Mouse (Mus musculus) liver, adult 2 months (tissue): ENCODE results near the gene Clcn2.

ENCODE experiments used
- CTCF ChIP-seq: fragments of 200-500 bp; IDR thresholded peaks from 2 replicates; pipeline ENCODE4 v1.5.1; 2011; ENCODE audit warnings: low read depth, low read length, control low read depth
- POLR2A ChIP-seq: fragments of 200-500 bp; IDR thresholded peaks from 2 replicates; pipeline ENCODE4 v1.6.1; 2011; ENCODE audit warnings: low read length, control low read depth; ENCODE audit not compliant: insufficient read depth; ENCODE audit errors: extremely low read depth

DNA sequence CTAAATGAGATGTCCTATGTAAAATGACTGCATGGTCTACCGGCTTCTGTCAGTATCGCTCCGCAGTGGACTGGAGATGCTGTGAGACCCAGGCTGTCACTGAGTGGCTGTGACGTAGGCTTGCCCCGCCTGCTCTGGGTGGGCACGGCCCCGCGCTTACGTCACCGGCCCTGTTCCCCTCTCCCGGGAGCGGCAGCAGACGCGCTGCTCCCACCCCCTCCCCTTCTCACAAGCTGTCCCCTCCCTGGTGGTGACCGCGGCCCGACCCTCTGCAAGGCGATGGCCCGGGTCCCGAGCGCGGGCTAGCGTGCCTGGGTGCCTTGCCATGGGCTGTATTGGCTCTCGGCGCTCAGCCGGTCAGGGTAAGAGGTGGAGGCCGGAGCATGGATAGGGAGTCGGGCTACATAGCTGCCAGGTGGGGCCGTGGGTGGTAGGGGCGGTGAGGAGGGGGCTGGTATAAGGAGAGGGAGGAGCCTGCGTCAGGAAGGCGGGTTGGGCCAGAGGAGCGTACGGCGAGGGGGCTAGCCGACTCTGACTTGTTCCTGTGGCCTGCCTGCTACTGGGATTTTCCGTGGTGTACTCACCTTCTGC is 24.3 kb downstream of the Clcn2 start, which contains the start of gene Fam131a:
- TF ChIP-seq CTCF = no peak
- TF ChIP-seq POLR2A = no peak
